Comparison of ENCODE assay signal across 8 mouse cellular contexts in genomic region chr10:94623617-94624016, GRCm38 (mm10).
DNase-seq lines count a peak whose midpoint lies in the region; ATAC-seq lines count a peak whose summit lies in the region.

No protein-coding gene starts in this region.

- no peaks in the 10 kb centered on the region for H3K36me3 ChIP-seq in hindbrain, embryonic 14.5 days (replicated peaks; ENCODE audit: control insufficient read depth, insufficient read depth)

- H3K4me1 ChIP-seq in hindbrain, embryonic 14.5 days (replicated peaks; ENCODE audit: control insufficient read depth, insufficient read depth, low read length) = peaks cover 27% of the 10 kb centered on the region

- peak overlapping the region; percentile 25; the same call in 1 of the 2 replicates for H3K4me2 ChIP-seq in hindbrain, embryonic 14.5 days (replicated peaks)

- H3K9me3 ChIP-seq in hindbrain, embryonic 14.5 days (ENCODE audit: control insufficient read depth, low read length) = no peaks in the 10 kb centered on the region

- no peak overlapping the region for H3K9ac ChIP-seq in hindbrain, embryonic 14.5 days

- WGBS in hindbrain, embryonic 14.5 days = 2% methylated on average over 10 of the region's 10 CpGs

- DNase-seq in R1 (ENCODE audit: low read depth, low spot score) = peak; percentile 81
- peak; percentile 93 to 97 for DNase-seq in cerebellum, postnatal 14 days
- peak; percentile 66 to 85 for DNase-seq in frontal cortex, postnatal 14 days (ENCODE audit: low spot score in 2 of 2)
- peak; percentile 94 for DNase-seq in hindbrain, embryonic 14.5 days (ENCODE audit: low spot score)
- peak; percentile 85 to 95 for DNase-seq in layer of hippocampus, postnatal 25 days (ENCODE audit: extremely low spot score in 1 of 2, low spot score in 1 of 2)
- DNase-seq in right cerebral cortex, postnatal 10 days (ENCODE audit: low spot score in 2 of 2) = peak; percentile 83 to 93
- peak; percentile 42 for DNase-seq in urinary bladder, postnatal 10 days (ENCODE audit: low spot score)

- H3K27me3 ChIP-seq in hindbrain, embryonic 14.5 days (ENCODE audit: control insufficient read depth, insufficient read depth, low read length) = no peaks in the 10 kb centered on the region

- peak; percentile 56; the same call in 1 of the 2 replicates for ATAC-seq in hindbrain, embryonic 14.5 days (ENCODE audit: low FRiP score)
- ATAC-seq in megakaryocyte progenitor cell, adult 5-6 weeks (replicated peaks; ENCODE audit: poor library complexity) = peak; percentile 85

- H3K27ac ChIP-seq in hindbrain, embryonic 14.5 days = 0 out of 2 replicates have a peak overlapping the region, but pooled peaks have one; percentile 74

- no peak overlapping the region for H3K4me3 ChIP-seq in hindbrain, embryonic 14.5 days (replicated peaks; ENCODE audit: low read length)

Comparison
In these comparisons a context has a peak if more than half of its experiments do, and no peak if none do; other contexts are left out.
1. DNase-seq: peak in every context shown above with its lines; median percentile 95 in cerebellum, postnatal 14 days; 94 in hindbrain, embryonic 14.5 days; 90 in layer of hippocampus, postnatal 25 days; 88 in right cerebral cortex, postnatal 10 days; 81 in R1; 76 in frontal cortex, postnatal 14 days; 42 in urinary bladder, postnatal 10 days.